Mouse (Mus musculus) bone marrow macrophage, adult 2 months (primary cell): Measurements from ENCODE around the gene Tgfb1i1. TPM values are rescaled to one million over a fixed set of nuclear protein-coding genes. Genes with fewer than 3 reads are reported as not detected.

Experiments
- H3K27ac ChIP-seq: 2 replicates; pipeline ENCODE4 v1.5.1; 2012; ENCODE audit warnings: low read depth, low read length; ENCODE audit not compliant: insufficient read depth
- H3K4me1 ChIP-seq: 2 replicates; pipeline ENCODE4 v1.6.1; 2012; ENCODE audit warnings: low read length; ENCODE audit not compliant: control insufficient read depth, insufficient read depth
- H3K4me3 ChIP-seq: 2 replicates; pipeline ENCODE4 v1.5.1; 2012; ENCODE audit warnings: mild to moderate bottlenecking, low read length, moderate library complexity; ENCODE audit not compliant: insufficient read depth
- CTCF ChIP-seq: IDR thresholded peaks from 2 replicates; pipeline ENCODE4 v1.5.1; 2012; ENCODE audit warnings: low read depth, mild to moderate bottlenecking, low read length, moderate library complexity
- POLR2A ChIP-seq: IDR thresholded peaks from 2 replicates; pipeline ENCODE4 v1.6.1; 2012; ENCODE audit warnings: mild to moderate bottlenecking, low read depth, low read length, borderline replicate concordance
- polyA plus RNA-seq: library from polyadenylated mRNA; stranded (reverse); fragments of >200 nt; gene quantifications from 2 replicates; pipeline ENCODE4 v1.2.4, GENCODE M21; 2012; ENCODE audit not compliant: missing spikeins, insufficient read depth, insufficient read length

The Tgfb1i1 gene
- polyA plus RNA-seq, 1 experiment = 1.2 TPM

DNA sequence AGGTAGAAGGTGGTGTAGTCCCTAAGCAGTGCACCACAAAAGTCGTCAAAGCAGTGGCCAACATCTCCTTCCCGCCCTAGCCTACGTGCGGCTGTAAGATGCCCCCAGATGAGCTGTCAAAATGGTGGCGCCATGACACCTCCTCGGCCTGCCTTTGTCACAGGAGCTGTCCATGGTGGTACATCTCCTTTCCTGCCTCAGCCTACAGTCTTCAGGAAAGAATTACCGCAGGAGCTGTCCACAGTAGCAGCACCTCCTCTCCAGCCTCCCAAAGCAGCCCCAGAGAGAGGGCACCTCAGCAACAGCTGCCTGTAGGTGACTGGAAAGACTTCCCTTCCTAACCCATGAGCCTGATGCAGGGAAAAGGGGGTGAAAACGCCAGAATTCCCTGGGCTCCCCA, 14.9 kb upstream of the Tgfb1i1 start:
- Histone ChIP-seq H3K4me3 (no peak overlapping the region), H3K4me1 (peaks cover 19% of the 10 kb centered on the region), H3K27ac (no peak overlapping the region)
- TF ChIP-seq POLR2A (no peak), CTCF (no peak)

DNA sequence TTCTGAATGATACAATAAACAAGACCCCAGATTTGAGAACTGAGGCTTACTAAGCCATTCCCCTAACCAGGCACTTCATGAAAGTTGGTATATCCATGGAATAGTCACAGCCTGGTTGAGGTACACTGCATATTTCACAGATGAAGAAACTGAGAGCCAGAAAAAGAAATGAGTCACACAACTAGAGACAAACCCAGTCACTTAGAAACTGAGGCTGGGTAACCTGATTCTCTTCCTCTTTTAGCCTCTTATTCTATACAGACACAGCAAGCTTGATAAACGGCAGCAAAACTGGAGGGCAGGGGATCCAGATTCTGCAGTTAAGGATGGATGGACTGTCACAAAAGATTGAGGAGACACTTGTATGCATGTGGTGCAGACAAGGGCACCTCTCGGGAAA, 11.8 kb upstream of the Tgfb1i1 start:
- Histone ChIP-seq H3K27ac (no peak overlapping the region), H3K4me1 (peaks cover 24% of the 10 kb centered on the region), H3K4me3 (no peak overlapping the region)
- no peak for TF ChIP-seq POLR2A
- TF ChIP-seq CTCF = no peak

DNA sequence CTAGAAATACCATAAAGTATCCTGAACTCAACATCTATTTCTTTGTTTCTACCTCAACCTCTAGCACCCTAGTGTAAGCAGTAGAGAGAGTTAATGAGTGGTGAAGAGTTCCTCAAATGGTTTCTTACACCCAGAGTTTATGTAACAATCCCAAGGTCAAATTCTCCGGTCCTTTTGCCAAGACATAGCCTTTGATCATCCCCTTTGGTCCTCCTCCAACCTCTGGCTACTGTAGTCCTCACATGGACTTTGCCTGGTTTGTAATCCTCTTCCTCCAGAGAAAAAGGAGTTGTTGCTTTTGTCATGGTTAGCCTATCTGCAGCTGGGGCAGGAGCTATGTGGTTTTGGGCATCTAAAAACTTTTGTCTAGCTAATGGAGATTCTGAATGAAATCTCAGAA, 11.1 kb upstream of the Tgfb1i1 start:
- no peak for TF ChIP-seq CTCF
- no peak for TF ChIP-seq POLR2A
- Histone ChIP-seq H3K4me3 (no peak overlapping the region), H3K27ac (no peak overlapping the region), H3K4me1 (peaks cover 24% of the 10 kb centered on the region)

DNA sequence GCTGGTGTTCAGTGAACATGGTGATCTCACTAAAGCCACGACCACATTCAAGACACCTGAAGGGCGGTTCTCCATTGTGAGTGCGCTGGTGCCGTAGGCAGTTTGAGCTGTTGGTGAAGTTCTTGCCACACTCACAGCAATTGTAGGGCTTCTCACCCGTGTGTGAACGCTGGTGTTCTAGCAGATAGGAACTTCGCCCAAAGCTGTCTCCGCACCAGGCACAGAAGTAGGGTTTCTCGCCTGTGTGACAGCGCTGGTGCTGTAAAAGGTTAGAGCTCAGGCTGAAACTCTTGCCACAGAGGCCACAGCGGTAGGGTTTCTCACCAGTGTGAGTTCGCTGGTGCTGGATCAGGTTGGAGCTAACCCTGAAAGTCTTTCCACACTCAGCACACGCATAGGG, 10.2 kb upstream of the Tgfb1i1 start:
- peaks cover 24% of the 10 kb centered on the region for H3K4me1 ChIP-seq
- peak overlapping the region; percentile 100 for H3K27ac ChIP-seq
- TF ChIP-seq CTCF (no peak), POLR2A (no peak)
- H3K4me3 ChIP-seq = no peak overlapping the region

DNA sequence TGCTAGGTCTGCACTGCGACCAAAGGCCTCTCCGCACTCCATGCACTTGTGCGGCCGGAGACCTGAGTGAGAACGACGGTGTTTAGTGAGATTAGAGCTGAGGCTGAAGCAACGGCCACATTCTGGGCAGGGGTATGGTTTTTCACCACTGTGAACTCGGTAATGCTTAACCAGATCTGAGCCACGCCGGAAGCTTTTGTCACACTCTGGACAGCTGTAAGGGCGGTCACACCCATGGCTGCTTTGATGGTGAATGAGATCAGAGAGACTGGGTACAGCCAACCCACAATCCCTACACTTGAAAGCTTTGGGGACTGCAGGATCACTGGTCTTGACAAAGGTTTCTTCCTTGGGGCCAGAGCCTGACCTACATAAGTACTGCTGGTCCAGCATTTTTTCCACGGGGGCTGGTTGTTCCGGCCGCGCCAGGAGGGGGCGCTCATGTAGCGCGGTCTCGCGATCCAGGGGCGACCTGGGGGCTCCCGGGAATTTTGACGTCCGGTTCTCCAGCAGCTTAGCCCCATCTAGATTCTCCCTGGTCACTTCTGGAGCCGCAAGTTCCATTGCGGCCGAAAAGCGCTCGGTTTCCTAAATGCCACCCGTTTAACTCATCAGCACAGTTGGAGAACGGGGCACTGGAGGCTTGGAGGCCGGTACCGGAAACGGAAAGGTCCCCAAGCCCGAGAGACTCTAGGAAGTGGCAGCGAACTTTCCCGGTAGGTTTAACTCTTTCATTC, 9.6 kb upstream of the Tgfb1i1 start, which contains the start of gene Armc5:
Armc5 (plus strand) TSS at position 487 of the 737 bp plus-strand sequence.
- Histone ChIP-seq H3K4me3 (peak within 1 kb of the TSS; percentile 96), H3K27ac (peak within 1 kb of the TSS; percentile 100), H3K4me1 (peaks cover 24% of the 10 kb centered on the region)
- no peak for TF ChIP-seq POLR2A
- peak; percentile 95 for TF ChIP-seq CTCF

DNA sequence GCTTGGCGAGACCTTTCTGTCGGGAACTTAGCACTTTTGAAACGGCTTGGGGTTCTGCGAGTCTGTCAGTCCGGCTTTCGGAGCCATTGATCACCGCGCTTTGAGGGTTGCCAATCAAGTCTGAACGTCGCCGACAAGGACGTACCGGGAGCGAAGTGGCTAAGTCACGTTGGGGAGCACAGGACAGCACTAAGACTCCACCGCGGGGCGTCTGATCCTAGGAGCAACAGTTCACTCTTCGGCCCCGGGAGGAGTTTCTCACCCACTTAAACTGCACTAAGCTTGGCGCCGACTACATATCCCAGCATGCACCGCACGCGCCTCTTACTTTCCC, 9.1 kb upstream of the Tgfb1i1 start:
- TF ChIP-seq CTCF (no peak), POLR2A (no peak)
- Histone ChIP-seq H3K4me1 (peaks cover 24% of the 10 kb centered on the region), H3K4me3 (peak overlapping the region; percentile 96), H3K27ac (peak overlapping the region; percentile 100)

DNA sequence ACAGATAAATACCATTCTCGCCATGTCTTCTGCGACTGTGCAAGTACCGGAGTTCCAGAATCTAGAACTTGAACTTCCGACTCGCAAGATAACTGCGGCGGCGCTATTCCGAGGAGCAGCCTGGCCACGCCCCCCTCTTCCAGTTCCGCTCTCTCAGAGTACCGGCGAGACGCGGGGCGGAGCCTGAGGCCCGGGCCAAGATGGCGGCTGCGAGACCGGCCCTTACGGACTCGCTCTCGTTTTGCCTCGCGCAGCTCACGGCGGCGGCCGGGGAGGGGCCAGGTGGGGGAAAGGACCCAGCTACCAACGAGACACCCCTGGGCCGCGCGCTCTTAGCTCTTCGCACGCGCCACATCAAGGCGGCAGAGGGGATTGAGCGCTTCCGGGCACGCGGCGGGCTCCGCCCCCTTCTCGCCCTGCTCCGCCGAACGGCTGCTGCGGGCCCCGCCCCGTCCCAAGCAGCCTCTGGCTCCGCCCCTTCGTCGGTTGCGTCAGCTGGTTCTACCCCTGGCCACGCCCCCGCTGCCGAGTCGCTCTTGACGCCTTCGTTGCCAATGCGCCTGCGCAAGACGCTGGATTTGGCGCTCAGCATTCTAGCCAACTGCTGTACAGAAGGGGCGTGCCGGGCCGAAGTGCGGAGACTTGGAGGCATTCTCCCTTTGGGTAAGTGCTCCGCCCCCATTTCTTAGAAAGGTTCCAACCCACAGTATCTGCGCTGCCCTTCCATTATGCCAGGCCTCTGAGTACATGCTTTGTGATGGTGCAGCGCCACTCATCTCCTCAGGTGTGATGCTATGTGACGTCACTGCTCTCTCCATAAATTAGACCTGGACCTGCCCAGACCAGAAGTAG, 8.5 kb upstream of the Tgfb1i1 start, which contains the start of gene 9130023H24Rik:
9130023H24Rik (minus strand) TSS at position 105 of the 852 bp plus-strand sequence.
- Histone ChIP-seq H3K4me1 (peaks cover 24% of the 10 kb centered on the region), H3K4me3 (peak within 1 kb of the TSS; percentile 96), H3K27ac (peak within 1 kb of the TSS; percentile 100)
- TF ChIP-seq POLR2A = no peak
- no peak for TF ChIP-seq CTCF

DNA sequence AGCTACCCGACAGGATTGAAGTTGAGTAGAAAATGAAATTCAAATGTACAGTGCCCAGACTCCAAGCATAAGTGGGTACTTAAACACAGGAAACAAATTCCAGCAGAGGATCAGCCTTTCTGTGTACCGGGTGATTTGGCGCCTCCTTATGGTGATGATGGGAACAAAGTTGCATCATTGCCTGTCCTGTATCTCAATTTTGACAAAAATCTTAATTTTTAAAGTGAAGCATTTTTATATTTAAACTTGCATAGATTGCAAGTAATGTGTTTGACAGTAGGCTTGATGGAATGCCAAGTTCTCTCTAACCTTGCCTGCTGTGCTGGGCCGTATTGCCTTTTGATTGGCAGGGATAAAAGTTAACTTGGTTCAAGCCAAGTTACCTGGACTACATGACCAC, 7.6 kb upstream of the Tgfb1i1 start:
- Histone ChIP-seq H3K27ac (peak overlapping the region; percentile 6; the same call in 1 of the 2 replicates), H3K4me1 (peaks cover 24% of the 10 kb centered on the region), H3K4me3 (peak overlapping the region; percentile 49)
- TF ChIP-seq POLR2A (no peak), CTCF (no peak)

DNA sequence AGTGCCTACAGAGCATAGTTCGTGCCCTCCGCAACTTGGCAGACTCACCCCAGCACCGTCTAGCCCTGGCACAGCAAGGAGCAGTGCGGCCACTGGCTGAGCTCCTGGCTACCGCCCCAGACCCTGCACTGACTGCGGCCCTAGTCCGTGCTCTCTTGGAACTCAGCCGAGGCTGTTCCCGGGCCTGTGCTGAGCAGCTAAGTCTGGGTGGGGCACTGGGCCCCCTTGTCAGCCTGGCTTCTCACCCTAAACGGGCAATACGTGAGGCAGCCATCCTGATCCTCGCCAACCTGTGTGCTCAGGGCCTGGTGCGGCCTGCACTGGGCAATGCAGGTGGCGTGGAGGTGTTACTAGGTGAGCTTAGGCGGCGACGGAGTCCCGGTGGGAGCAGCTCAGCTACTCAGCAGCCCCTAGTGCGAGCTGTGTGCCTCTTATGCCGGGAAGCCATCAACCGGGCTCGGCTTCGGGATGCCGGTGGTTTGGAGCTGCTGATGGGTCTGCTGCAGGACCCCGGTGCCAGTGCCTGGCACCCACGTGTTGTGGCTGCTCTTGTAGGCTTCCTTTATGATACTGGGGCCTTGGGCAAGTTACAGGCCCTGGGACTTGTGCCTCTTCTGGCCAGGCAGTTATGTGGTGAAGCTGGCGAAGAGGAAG, 6.4 kb upstream of the Tgfb1i1 start:
- no peak for TF ChIP-seq POLR2A
- TF ChIP-seq CTCF = no peak
- no peak overlapping the region for H3K27ac ChIP-seq
- H3K4me3 ChIP-seq = no peak overlapping the region
- H3K4me1 ChIP-seq = peaks cover 15% of the 10 kb centered on the region

DNA sequence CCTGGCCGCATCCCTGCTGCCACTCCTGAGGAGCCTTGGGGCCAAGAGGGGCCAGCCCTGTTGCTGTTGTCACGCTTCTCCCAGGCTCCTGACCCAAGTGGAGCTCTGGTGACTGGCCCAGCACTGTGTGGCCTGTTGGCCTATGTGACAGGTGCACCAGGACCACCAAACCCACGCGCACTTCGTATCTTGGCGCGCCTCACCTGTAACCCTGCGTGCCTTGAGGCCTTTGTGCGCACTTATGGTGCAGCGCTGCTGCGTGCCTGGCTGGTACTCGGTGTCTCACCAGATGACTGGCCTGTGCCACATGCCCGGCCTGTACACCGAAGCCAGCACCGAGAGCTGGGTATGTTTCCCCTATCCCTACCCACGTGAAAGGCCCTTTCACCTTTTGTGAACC, 4.3 kb upstream of the Tgfb1i1 start:
- peaks cover 2% of the 10 kb centered on the region; the same call in 1 of the 2 replicates for H3K4me1 ChIP-seq
- no peak overlapping the region for H3K27ac ChIP-seq
- TF ChIP-seq POLR2A (no peak), CTCF (no peak)
- no peak overlapping the region for H3K4me3 ChIP-seq
